Mouse (Mus musculus): Measurements from ENCODE around the gene Itih3.

DNA sequence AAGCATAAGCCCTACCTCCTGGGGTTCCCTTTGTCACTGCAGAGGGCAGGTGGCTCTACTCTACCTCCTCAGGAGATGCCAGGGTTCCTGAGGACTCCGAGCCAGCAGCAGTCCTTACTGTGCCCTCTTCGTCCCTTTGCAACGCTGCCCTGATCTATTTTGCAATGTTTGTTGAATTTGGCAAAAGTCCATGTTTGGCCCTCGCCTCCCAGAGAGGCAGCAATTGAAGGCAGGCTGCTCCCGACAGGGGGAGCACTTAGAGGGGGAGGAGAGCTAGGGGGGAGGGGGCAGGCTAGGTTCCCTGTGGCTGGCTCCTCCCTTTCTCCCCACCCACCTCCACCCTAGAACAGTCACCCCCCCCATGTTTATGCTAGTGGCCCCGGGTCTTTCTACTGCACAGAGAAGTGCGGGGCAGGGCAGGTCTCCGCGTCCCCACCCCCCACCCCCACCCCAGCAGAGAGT is 35.3 kb downstream of the Itih3 start:
- TF ChIP-seq POLR2A (IDR thresholded peaks at IDR 0.05; ENCODE audit: control insufficient read depth, extremely low read depth, insufficient read depth, low read length, poor library complexity) (no peak), CTCF (IDR thresholded peaks at IDR 0.05; ENCODE audit: borderline replicate concordance, control insufficient read depth, extremely low read depth, insufficient read depth, low read length, poor library complexity) (no peak)
